Mouse (Mus musculus): Measurements from ENCODE around the gene Ap5b1. TPM values are rescaled to one million over a fixed set of nuclear protein-coding genes. Genes with fewer than 3 reads are reported as not detected.

Ap5b1 gene
- total and polyA plus RNA-seq, 2 experiments from 2014 or later, result 1.9 to 14.5 TPM

DNA sequence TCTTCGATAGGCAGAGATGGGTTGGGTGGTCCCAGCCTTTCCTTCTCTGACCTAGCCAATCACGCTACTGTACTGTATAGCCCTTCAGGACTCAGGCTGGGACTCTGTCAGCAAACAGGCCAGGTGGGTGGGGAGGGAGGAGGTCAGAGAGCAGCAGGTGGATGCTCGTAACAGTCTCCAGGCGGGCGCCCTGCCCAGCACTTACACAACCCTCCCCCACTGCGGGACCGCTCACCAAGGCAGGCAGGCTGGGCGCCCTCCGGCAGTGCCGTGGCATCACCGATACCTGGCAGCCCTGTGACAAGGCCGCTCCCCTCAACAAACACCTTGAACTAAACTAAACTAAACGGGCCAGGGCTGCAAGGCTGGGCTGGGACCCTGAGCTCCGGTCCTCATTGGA is 13.6 kb upstream of the Ap5b1 start:
- ATAC-seq (ENCODE audit: low FRiP score), result no peak

DNA sequence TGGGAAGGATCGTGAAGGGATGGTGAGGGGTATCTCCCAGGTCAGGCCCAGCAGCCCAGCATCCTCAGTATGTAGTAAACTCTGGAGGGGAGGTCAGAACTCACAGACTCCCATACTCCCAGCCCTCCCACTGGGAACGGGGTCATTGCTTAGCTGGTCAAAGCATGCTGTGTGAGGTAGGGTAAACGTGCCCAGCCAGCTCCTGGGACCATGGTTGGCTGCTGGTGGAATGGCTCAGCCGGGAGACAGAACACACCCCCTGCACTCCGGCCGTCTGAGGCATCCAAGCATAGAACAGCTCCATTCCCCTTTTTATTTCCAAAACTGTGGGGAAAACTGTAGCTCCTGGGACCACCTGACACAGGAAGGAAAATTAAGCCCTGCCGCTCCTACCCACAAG is 9.7 kb upstream of the Ap5b1 start:
- H3K4me3 ChIP-seq (ENCODE audit: low read depth, low read length), result no peak overlapping the region
- TF ChIP-seq CTCF (IDR thresholded peaks at IDR 0.05), result no peak
- no peak overlapping the region for H3K4me2 ChIP-seq (ENCODE audit: low read depth, low read length, poor library complexity, severe bottlenecking)
- no peaks in the 10 kb centered on the region for H3K9me3 ChIP-seq (ENCODE audit: low read length)
- peaks cover 55% of the 10 kb centered on the region for H3K27me3 ChIP-seq (ENCODE audit: insufficient read depth, low read length)
- DNase-seq (ENCODE audit: low spot score) (no peak), ATAC-seq (ENCODE audit: low FRiP score) (no peak)
- H3K4me1 ChIP-seq (ENCODE audit: insufficient read depth, low read length), result 0 out of 2 replicates have a peak, but pooled peaks cover 6% of the 10 kb centered on the region
- H3K36me3 ChIP-seq (ENCODE audit: insufficient read depth, low read length), result no peaks in the 10 kb centered on the region
- no peak overlapping the region for H3K9ac ChIP-seq (replicated peaks; ENCODE audit: low read length, poor library complexity, severe bottlenecking)
- 39% methylated on average over 7 of the region's 7 CpGs for WGBS
- H3K27ac ChIP-seq (ENCODE audit: low read depth, low read length), result no peak overlapping the region

More for the DNA sequence above, 13.6 kb upstream of the Ap5b1 start:
- Histone ChIP-seq H3K9ac (replicated peaks; ENCODE audit: low read length, poor library complexity, severe bottlenecking) (no peak overlapping the region), H3K4me3 (ENCODE audit: low read depth, low read length) (no peak overlapping the region), H3K4me1 (ENCODE audit: insufficient read depth, low read length) (no peaks in the 10 kb centered on the region), H3K27me3 (ENCODE audit: insufficient read depth, low read length) (peaks cover 27% of the 10 kb centered on the region), H3K27ac (ENCODE audit: low read depth, low read length) (no peak overlapping the region), H3K9me3 (ENCODE audit: low read length) (no peaks in the 10 kb centered on the region), H3K4me2 (ENCODE audit: low read depth, low read length, poor library complexity, severe bottlenecking) (no peak overlapping the region), H3K36me3 (ENCODE audit: insufficient read depth, low read length) (peaks cover 3% of the 10 kb centered on the region; the same call in 1 of the 2 replicates)
- DNase-seq (ENCODE audit: low spot score), result no peak
- no peak for TF ChIP-seq CTCF (IDR thresholded peaks at IDR 0.05)
- 85% methylated on average over 14 of the region's 14 CpGs for WGBS

DNA sequence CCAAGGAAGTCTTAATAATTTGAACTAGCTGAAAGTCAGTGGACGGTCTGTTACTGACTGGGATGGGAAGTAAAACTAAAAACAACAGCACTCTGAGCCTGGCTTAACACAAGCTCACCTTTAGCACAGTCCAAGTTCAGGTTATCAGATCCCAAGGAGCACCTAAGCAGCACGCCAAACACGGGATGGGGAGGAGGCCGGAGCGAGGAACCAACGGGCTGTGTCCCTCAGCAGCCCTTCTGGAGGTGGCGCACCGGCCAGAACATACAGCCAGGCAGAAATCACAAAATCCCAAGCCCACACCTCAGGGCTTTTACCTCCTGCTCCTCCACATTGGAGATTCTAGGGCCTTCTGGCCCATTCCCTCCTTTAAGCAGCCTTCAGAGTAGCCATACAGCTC is 9.1 kb upstream of the Ap5b1 start:
- H3K27me3 ChIP-seq (ENCODE audit: insufficient read depth, low read length), result peaks cover 60% of the 10 kb centered on the region
- no peak overlapping the region for H3K4me3 ChIP-seq (ENCODE audit: low read depth, low read length)
- no peak overlapping the region for H3K9ac ChIP-seq (replicated peaks; ENCODE audit: low read length, poor library complexity, severe bottlenecking)
- H3K4me1 ChIP-seq (ENCODE audit: insufficient read depth, low read length), result 0 out of 2 replicates have a peak, but pooled peaks cover 6% of the 10 kb centered on the region
- no peaks in the 10 kb centered on the region for H3K9me3 ChIP-seq (ENCODE audit: low read length)
- H3K36me3 ChIP-seq (ENCODE audit: insufficient read depth, low read length), result no peaks in the 10 kb centered on the region
- no peak overlapping the region for H3K4me2 ChIP-seq (ENCODE audit: low read depth, low read length, poor library complexity, severe bottlenecking)
- DNase-seq (ENCODE audit: low spot score) (no peak), ATAC-seq (ENCODE audit: low FRiP score) (no peak)
- 56% methylated on average over 8 of the region's 8 CpGs for WGBS
- TF ChIP-seq CTCF (IDR thresholded peaks at IDR 0.05), result no peak
- no peak overlapping the region for H3K27ac ChIP-seq (ENCODE audit: low read depth, low read length)

DNA sequence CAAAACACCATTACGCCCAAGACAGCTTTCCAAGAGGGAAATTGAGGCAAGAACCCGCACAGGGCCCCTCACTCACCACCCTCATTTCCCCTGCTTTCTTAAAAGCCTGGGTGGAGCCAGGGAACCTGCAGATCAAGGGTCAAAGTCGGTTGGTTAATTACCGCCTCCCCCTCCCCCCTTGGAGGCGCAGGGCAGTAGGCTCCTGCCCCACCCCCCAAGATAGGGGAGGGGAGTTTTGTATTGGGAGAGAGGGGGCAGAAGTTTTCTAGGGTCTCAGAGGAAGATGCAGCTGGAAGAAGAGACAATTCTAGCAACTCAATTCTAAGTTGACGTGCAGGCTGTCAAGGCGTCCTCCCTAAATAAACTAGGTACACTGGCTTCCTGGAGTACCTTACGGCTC is 8.6 kb upstream of the Ap5b1 start:
- WGBS, result 16% methylated on average over 8 of the region's 8 CpGs
- Histone ChIP-seq H3K27ac (ENCODE audit: low read depth, low read length) (no peak overlapping the region), H3K9ac (replicated peaks; ENCODE audit: low read length, poor library complexity, severe bottlenecking) (no peak overlapping the region), H3K27me3 (ENCODE audit: insufficient read depth, low read length) (peaks cover 64% of the 10 kb centered on the region), H3K9me3 (ENCODE audit: low read length) (no peaks in the 10 kb centered on the region), H3K4me2 (ENCODE audit: low read depth, low read length, poor library complexity, severe bottlenecking) (peak overlapping the region; percentile 66; the same call in 1 of the 2 replicates), H3K4me1 (ENCODE audit: insufficient read depth, low read length) (0 out of 2 replicates have a peak, but pooled peaks cover 6% of the 10 kb centered on the region), H3K36me3 (ENCODE audit: insufficient read depth, low read length) (no peaks in the 10 kb centered on the region), H3K4me3 (ENCODE audit: low read depth, low read length) (no peak overlapping the region)
- ATAC-seq (ENCODE audit: low FRiP score), result no peak
- TF ChIP-seq CTCF (IDR thresholded peaks at IDR 0.05), result no peak
- DNase-seq (ENCODE audit: low spot score), result no peak

DNA sequence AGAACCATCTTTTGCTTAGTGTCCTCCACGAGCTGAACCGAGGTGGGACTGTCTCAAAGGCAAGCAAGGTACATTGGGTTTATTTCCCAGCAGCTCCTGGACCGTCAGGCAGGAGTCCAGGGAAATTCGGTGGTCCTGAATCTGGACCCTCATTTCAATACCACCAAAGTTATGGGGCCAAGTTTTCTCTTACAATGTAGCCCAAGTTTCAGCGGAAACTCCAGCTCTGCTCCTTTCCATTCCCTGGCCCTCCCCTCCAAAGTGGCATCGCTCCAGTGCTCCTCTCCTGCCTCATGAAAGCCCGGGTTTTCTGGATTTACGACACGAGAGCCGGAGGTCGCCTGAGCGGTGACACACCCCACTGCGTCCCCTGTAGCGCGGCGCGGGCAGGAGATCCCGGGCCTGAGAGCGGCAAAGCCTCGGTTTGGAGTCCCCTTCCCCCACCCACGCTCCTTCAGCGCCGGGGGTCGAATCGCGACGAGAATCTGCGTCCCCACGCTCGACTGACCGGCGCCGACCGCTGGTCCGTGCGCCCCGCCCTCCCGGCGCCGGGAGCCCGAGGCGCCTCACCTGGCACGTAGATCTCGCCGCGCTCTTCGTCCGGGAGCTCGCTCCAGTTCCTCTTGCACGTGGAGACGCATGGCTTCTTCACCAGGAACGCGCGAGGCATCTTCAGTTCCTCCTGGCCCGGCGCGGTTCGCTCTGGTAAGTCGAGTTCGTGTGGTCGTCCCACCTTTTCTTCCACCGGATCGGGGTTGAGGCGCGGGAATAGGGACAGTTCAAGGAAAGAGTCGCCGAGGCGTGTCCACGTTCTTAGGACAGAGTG is 8.0 kb upstream of the Ap5b1 start:
- peaks cover 68% of the 10 kb centered on the region for H3K27me3 ChIP-seq (ENCODE audit: insufficient read depth, low read length)
- WGBS, result 2% methylated on average over 62 of the region's 69 CpGs
- ATAC-seq (ENCODE audit: low FRiP score), result no peak
- no peaks in the 10 kb centered on the region for H3K9me3 ChIP-seq (ENCODE audit: low read length)
- H3K27ac ChIP-seq (ENCODE audit: low read depth, low read length), result no peak overlapping the region
- no peak overlapping the region for H3K9ac ChIP-seq (replicated peaks; ENCODE audit: low read length, poor library complexity, severe bottlenecking)
- H3K4me3 ChIP-seq (ENCODE audit: low read depth, low read length), result peak overlapping the region; percentile 40
- H3K4me1 ChIP-seq (ENCODE audit: insufficient read depth, low read length), result 0 out of 2 replicates have a peak, but pooled peaks cover 6% of the 10 kb centered on the region
- TF ChIP-seq CTCF (IDR thresholded peaks at IDR 0.05), result no peak
- H3K4me2 ChIP-seq (ENCODE audit: low read depth, low read length, poor library complexity, severe bottlenecking), result peak overlapping the region; percentile 66
- H3K36me3 ChIP-seq (ENCODE audit: insufficient read depth, low read length), result no peaks in the 10 kb centered on the region
- DNase-seq (ENCODE audit: low spot score), result no peak

DNA sequence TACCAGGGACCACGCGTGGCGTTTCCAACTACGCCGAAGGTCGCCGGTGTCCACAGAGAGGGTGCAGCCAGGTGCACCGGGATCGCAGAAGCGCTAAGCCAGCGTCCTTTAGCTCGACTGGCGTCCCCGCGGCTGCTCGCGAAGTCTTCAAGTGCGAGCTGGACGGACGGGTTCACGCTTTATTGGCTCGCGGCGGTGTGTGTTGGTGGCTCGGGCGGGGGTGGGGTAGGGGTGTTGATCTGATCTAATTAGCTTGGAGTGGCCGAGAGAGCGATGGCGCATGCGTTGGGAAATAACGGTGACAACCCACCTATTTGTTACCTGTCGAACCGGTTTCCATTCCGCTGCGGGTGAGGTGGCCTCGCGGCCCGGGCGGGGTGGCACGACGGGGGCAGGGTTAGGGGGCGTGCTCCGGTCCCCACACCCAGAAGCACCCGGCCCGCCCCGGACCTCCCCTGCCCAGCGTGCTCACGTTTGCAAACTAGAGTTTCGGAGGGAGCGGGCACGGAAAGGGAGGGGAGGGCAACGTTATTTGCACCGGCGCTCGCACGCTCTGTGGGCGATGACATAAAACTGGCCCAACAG is 7.3 kb upstream of the Ap5b1 start, which contains the start of gene Ovol1:
TSS of gene Ovol1 (minus strand) at position 190 of the 585 bp plus-strand sequence.
- no peak for DNase-seq (ENCODE audit: low spot score)

More for the DNA sequence above, 7.3 kb upstream of the Ap5b1 start, which contains the start of gene Ovol1:
- WGBS, result under 1% methylated on average over 56 of the region's 57 CpGs
- Histone ChIP-seq H3K9ac (replicated peaks; ENCODE audit: low read length, poor library complexity, severe bottlenecking) (0 out of 2 replicates have a peak within 1 kb of the TSS, but pooled peaks have one; percentile 9), H3K27me3 (ENCODE audit: insufficient read depth, low read length) (peaks cover 68% of the 10 kb centered on the region), H3K27ac (ENCODE audit: low read depth, low read length) (no peak within 1 kb of the TSS), H3K4me1 (ENCODE audit: insufficient read depth, low read length) (0 out of 2 replicates have a peak, but pooled peaks cover 6% of the 10 kb centered on the region), H3K4me2 (ENCODE audit: low read depth, low read length, poor library complexity, severe bottlenecking) (peak within 1 kb of the TSS; percentile 66), H3K4me3 (ENCODE audit: low read depth, low read length) (peak within 1 kb of the TSS; percentile 40), H3K36me3 (ENCODE audit: insufficient read depth, low read length) (no peaks in the 10 kb centered on the region), H3K9me3 (ENCODE audit: low read length) (no peaks in the 10 kb centered on the region)
- no peak for ATAC-seq (ENCODE audit: low FRiP score)
- TF ChIP-seq CTCF (IDR thresholded peaks at IDR 0.05), result no peak

Measured in midbrain, postnatal 0 days (tissue).